Mouse (Mus musculus): ENCODE measurements around the gene Hus1b. TPM values are rescaled to one million over a fixed set of nuclear protein-coding genes. Genes with fewer than 3 reads are reported as not detected.

The Hus1b gene
- total and polyA plus RNA-seq, 3 experiments = 7.3 to 17.8 (median 9.0) TPM

DNA sequence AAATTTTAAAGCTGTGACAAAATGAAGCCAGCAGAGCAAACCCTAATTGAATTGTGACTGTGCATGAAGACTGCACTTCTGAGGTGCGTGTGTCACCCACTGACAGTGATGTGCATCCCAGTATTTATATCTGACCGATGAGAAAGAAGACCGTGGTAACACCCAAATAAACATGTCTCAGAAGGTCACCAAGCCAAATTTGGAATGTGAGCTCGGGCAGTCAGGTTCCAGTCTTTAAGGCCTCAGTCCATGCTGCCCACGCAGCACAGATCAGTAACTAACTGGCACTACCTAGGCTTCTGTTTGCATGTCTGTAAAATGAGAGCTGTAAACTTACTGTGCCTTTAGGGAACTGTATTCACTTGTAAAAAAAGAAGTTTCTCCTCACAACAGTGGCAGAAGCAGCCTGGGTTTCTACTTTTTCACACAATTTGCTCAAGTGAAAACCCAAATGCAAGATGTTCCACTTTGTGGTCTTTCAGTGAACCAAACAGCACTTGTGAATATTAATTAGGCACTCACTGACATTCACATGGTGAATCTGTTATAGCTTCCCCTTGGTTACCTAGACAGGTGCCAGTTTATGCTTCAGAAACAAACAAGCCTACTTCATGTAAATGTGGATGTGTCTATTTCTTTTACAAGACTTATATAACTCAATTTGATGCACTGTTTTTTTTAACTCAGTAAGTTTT is 35.5 kb downstream of the Hus1b start:
- dilution Hi-C loops (cut with MboI; ENCODE audit: extremely low pct_ligation_motif_present, extremely low pct_unique_long_range_greater_than_20kb, low sequenced_read_pairs) = no loop called here
- TF ChIP-seq TBP (conservative IDR thresholded peaks at IDR 0.05; ENCODE audit: low read depth, low read length) (no peak), POLR2A (IDR thresholded peaks at IDR 0.05; ENCODE audit: low read depth, low read length) (no peak), CTCF (conservative IDR thresholded peaks at IDR 0.05 in 1 of 2, IDR thresholded peaks at IDR 0.05 in 1 of 2; ENCODE audit: low read depth in 2 of 2, low read length in 2 of 2) (no peak), ETS1 (conservative IDR thresholded peaks at IDR 0.05; ENCODE audit: low read depth, low read length) (no peak), SIN3A (IDR thresholded peaks at IDR 0.05; ENCODE audit: low read length) (no peak), POLR2AphosphoS2 (IDR thresholded peaks at IDR 0.05; ENCODE audit: low read depth, low read length) (no peak), PAX5 (IDR thresholded peaks at IDR 0.05; ENCODE audit: low read length) (no peak), JUND (conservative IDR thresholded peaks at IDR 0.05; ENCODE audit: low read depth, low read length) (no peak)
- Histone ChIP-seq H3K9me3 (replicated peaks; ENCODE audit: low read length) (no peaks in the 10 kb centered on the region), H3K4me3 (replicated peaks in 1 of 3; ENCODE audit: low read depth in 2 of 3, low read length in 2 of 3, poor library complexity in 1 of 3) (no peak overlapping the region), H3K79me2 (replicated peaks; ENCODE audit: control insufficient read depth, extremely low read depth, insufficient read depth, poor library complexity, severe bottlenecking) (no peaks in the 10 kb centered on the region), H3K4me1 (ENCODE audit: control insufficient read depth in 1 of 2, insufficient read depth in 2 of 2) (peaks cover 6 to 22% of the 10 kb centered on the region in 2 experiments; a peak in 3 of 4 replicates), H3K27ac (ENCODE audit: insufficient read depth, low read depth) (no peak overlapping the region), H3K36me3 (replicated peaks in 1 of 2; ENCODE audit: control insufficient read depth in 1 of 2, insufficient read depth in 1 of 2, low read length in 1 of 2) (peaks cover 12 to 43% of the 10 kb centered on the region in 2 experiments), H3K9ac (ENCODE audit: insufficient read depth, low read depth) (no peak overlapping the region), H3K27me3 (replicated peaks) (no peaks in the 10 kb centered on the region), H3K4me2 (ENCODE audit: insufficient read depth, low read depth, poor library complexity, severe bottlenecking) (no peak overlapping the region)
- DNase-seq (ENCODE audit: extremely low read depth) = no peak
- in situ Hi-C loops (cut with MboI; ENCODE audit: low pct_ligation_motif_present, low pct_unique_long_range_greater_than_20kb, low sequenced_read_pairs) = no loop called here

DNA sequence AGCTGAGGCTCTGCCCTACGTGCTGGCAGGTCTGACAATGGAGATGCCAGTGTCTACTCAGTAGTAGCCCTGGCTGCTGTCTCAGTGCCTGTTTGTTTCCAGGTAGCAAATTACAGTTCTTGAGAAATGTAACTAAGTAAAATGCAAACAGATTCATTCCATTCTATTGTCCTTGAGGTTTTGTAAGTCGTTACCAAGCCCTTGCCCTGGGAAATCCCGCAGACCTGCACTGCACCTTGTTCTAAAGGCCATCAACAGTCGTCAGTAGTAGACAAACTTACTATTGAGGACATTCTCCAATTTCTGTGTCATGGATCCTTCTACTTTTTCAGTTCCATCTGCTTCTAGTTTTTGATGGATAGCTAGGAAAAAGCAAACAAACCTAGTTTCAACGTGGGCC is 36.7 kb downstream of the Hus1b start:
- dilution Hi-C loops (cut with MboI; ENCODE audit: extremely low pct_ligation_motif_present, extremely low pct_unique_long_range_greater_than_20kb, low sequenced_read_pairs) (no loop called here), in situ Hi-C loops (cut with MboI; ENCODE audit: low pct_ligation_motif_present, low pct_unique_long_range_greater_than_20kb, low sequenced_read_pairs) (no loop called here)
- no peak for DNase-seq (ENCODE audit: extremely low read depth)
- no peaks in the 10 kb centered on the region for H3K9me3 ChIP-seq (replicated peaks; ENCODE audit: low read length)
- H3K27me3 ChIP-seq (replicated peaks) = no peaks in the 10 kb centered on the region
- no peak overlapping the region for H3K9ac ChIP-seq (ENCODE audit: insufficient read depth, low read depth)
- H3K27ac ChIP-seq (ENCODE audit: insufficient read depth, low read depth) = no peak overlapping the region
- no peak overlapping the region for H3K4me2 ChIP-seq (ENCODE audit: insufficient read depth, low read depth, poor library complexity, severe bottlenecking)
- TF ChIP-seq USF1 (IDR thresholded peaks at IDR 0.05; ENCODE audit: low read depth, low read length) (no peak), TBP (conservative IDR thresholded peaks at IDR 0.05; ENCODE audit: low read depth, low read length) (no peak), ZC3H11A (IDR thresholded peaks at IDR 0.05; ENCODE audit: low read depth, low read length) (no peak), POLR2A (IDR thresholded peaks at IDR 0.05; ENCODE audit: low read depth, low read length) (no peak), MEF2A (IDR thresholded peaks at IDR 0.05; ENCODE audit: borderline replicate concordance, low read depth, low read length) (no peak), RAD21 (IDR thresholded peaks at IDR 0.05; ENCODE audit: low read depth, low read length) (no peak), E2F4 (IDR thresholded peaks at IDR 0.05; ENCODE audit: insufficient replicate concordance, low read depth, low read length) (no peak)
- H3K36me3 ChIP-seq (replicated peaks in 1 of 2; ENCODE audit: control insufficient read depth in 1 of 2, insufficient read depth in 1 of 2, low read length in 1 of 2) = peaks cover 15 to 45% of the 10 kb centered on the region in 2 experiments
- no peaks in the 10 kb centered on the region for H3K79me2 ChIP-seq (replicated peaks; ENCODE audit: control insufficient read depth, extremely low read depth, insufficient read depth, poor library complexity, severe bottlenecking)
- H3K4me3 ChIP-seq (replicated peaks in 1 of 3; ENCODE audit: low read depth in 2 of 3, low read length in 2 of 3, poor library complexity in 1 of 3) = no peak overlapping the region
- peaks cover 6 to 26% of the 10 kb centered on the region in 2 experiments; a peak in 3 of 4 replicates for H3K4me1 ChIP-seq (ENCODE audit: control insufficient read depth in 1 of 2, insufficient read depth in 2 of 2)

DNA sequence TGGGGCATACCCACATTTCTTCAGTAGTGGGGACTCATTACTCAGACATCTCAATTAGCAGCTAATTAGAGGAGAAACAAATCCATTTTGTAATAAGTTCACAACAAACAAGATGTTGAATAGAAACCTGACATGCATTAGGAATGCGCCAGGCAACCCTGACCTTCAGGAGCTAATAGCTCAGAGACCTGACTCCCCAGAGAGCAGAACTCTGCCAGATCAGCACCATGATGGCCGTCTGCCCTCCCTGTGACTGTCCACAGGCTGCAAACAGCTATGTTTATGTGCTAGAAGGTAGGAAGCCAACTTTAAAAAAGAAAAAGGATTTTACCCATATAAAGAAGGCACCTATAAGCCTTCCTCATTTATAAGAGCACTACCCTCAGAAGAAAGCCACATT is 45.3 kb downstream of the Hus1b start:
- H3K4me3 ChIP-seq (replicated peaks in 1 of 3; ENCODE audit: low read depth in 2 of 3, low read length in 2 of 3, poor library complexity in 1 of 3) = no peak overlapping the region
- in situ Hi-C loops (cut with MboI; ENCODE audit: low pct_ligation_motif_present, low pct_unique_long_range_greater_than_20kb, low sequenced_read_pairs) (no loop called here), dilution Hi-C loops (cut with MboI; ENCODE audit: extremely low pct_ligation_motif_present, extremely low pct_unique_long_range_greater_than_20kb, low sequenced_read_pairs) (no loop called here)
- no peak overlapping the region for H3K27ac ChIP-seq (ENCODE audit: insufficient read depth, low read depth)
- no peak overlapping the region for H3K4me2 ChIP-seq (ENCODE audit: insufficient read depth, low read depth, poor library complexity, severe bottlenecking)
- no peaks in the 10 kb centered on the region for H3K79me2 ChIP-seq (replicated peaks; ENCODE audit: control insufficient read depth, extremely low read depth, insufficient read depth, poor library complexity, severe bottlenecking)
- no peaks in the 10 kb centered on the region for H3K27me3 ChIP-seq (replicated peaks)
- H3K4me1 ChIP-seq (ENCODE audit: control insufficient read depth in 1 of 2, insufficient read depth in 2 of 2) = peaks cover 0 to 19% of the 10 kb centered on the region in 2 experiments; a peak in 1 of 4 replicates
- H3K36me3 ChIP-seq (replicated peaks in 1 of 2; ENCODE audit: control insufficient read depth in 1 of 2, insufficient read depth in 1 of 2, low read length in 1 of 2) = peaks cover 42 to 69% of the 10 kb centered on the region in 2 experiments
- peaks cover 2% of the 10 kb centered on the region for H3K9me3 ChIP-seq (replicated peaks; ENCODE audit: low read length)
- no peak for DNase-seq (ENCODE audit: extremely low read depth)
- no peak for TF ChIP-seq BHLHE40 (IDR thresholded peaks at IDR 0.05; ENCODE audit: low read depth, low read length)
- TF ChIP-seq MYC (IDR thresholded peaks at IDR 0.05; ENCODE audit: low read depth, low read length) = no peak
- TF ChIP-seq ZNF384 (IDR thresholded peaks at IDR 0.05; ENCODE audit: low read depth, low read length) = no peak
- TF ChIP-seq RCOR1 (conservative IDR thresholded peaks at IDR 0.05; ENCODE audit: low read depth, low read length) = no peak
- no peak for TF ChIP-seq MXI1 (IDR thresholded peaks at IDR 0.05; ENCODE audit: low read depth, low read length)
- no peak overlapping the region for H3K9ac ChIP-seq (ENCODE audit: insufficient read depth, low read depth)
